Mouse (Mus musculus) megakaryocyte, embryonic 14.5 days (primary cell): ENCODE measurements around the gene Fkbp15. TPM values are rescaled to one million over a fixed set of nuclear protein-coding genes. Genes with fewer than 3 reads are reported as not detected.

ENCODE experiments used
- H3K27me3 ChIP-seq: replicated peaks from 2 replicates; pipeline ENCODE3; 2012; ENCODE audit warnings: inconsistent platforms
- H3K36me3 ChIP-seq: replicated peaks from 2 replicates; pipeline ENCODE3; 2012; ENCODE audit warnings: low read length, inconsistent platforms, mixed read lengths
- H3K4me1 ChIP-seq: 2 replicates; pipeline ENCODE4 v1.6.1; 2012; ENCODE audit warnings: inconsistent platforms
- H3K4me3 ChIP-seq: replicated peaks from 2 replicates; pipeline ENCODE3; 2012; ENCODE audit warnings: moderate library complexity, mild to moderate bottlenecking, inconsistent platforms
- H3K9me3 ChIP-seq: 2 replicates; pipeline ENCODE4 v1.6.1; 2012; ENCODE audit warnings: inconsistent platforms
- FLI1 ChIP-seq: IDR thresholded peaks from 2 replicates; pipeline ENCODE4 v1.6.1; 2012; ENCODE audit warnings: low read length, inconsistent platforms, mixed read lengths
- GATA1 ChIP-seq: IDR thresholded peaks from 3 replicates; pipeline ENCODE4 v1.6.1; 2012; ENCODE audit warnings: mixed read lengths, low read length, inconsistent platforms, borderline replicate concordance
- polyA plus RNA-seq: library from polyadenylated mRNA; stranded (reverse); fragments of >175 nt; gene quantifications from 2 replicates; pipeline ENCODE4 v1.2.3, GENCODE M21; 2012; ENCODE audit warnings: low replicate concordance; ENCODE audit not compliant: insufficient read depth

The Fkbp15 gene
- polyA plus RNA-seq, 1 experiment, result 13.1 TPM

DNA sequence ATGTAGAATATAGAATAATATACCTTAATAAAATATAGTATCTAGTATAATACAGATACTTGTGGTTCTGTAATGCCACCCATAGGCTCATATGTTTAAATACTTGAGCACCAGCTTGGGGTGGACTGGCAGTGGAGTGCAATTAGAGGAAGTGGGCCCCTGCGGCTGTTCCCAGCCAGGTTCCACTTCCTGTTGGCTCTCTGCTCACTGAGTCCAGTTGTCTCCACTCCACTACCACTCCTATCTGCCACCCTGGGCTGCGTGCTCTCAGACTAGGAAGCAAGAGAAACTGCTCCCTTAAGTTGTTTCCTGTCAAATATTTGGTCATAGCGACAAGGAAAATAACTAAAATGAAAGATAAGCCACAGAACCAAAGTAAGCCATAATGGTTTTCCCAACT is 37.7 kb downstream of the Fkbp15 start:
- no peaks in the 10 kb centered on the region for H3K27me3 ChIP-seq
- peaks cover 70% of the 10 kb centered on the region for H3K4me1 ChIP-seq
- TF ChIP-seq FLI1 (no peak), GATA1 (no peak)
- no peak overlapping the region for H3K4me3 ChIP-seq
- H3K36me3 ChIP-seq, result peaks cover 99% of the 10 kb centered on the region
- no peaks in the 10 kb centered on the region for H3K9me3 ChIP-seq

DNA sequence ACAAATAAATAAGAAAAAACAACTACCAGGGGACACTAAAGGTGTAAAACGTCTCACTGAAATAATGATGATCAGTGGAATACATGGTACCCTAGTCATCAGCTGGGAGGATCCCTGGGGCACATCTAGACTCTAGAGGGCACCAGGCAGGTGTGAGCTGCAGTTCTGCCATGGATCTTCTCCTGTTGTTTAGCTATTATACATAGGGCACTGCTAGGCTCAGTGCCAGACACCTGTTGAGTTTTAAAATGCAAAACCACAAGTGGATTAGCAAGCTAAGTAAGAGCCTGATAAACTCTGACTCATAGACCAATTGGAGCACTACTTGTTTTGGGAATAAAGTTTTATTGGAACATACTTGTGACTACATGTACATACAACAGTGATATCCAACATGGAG is 42.1 kb downstream of the Fkbp15 start:
- no peak for TF ChIP-seq GATA1
- Histone ChIP-seq H3K36me3 (peaks cover 96% of the 10 kb centered on the region), H3K4me1 (peaks cover 62% of the 10 kb centered on the region), H3K27me3 (no peaks in the 10 kb centered on the region), H3K9me3 (no peaks in the 10 kb centered on the region), H3K4me3 (no peak overlapping the region)

DNA sequence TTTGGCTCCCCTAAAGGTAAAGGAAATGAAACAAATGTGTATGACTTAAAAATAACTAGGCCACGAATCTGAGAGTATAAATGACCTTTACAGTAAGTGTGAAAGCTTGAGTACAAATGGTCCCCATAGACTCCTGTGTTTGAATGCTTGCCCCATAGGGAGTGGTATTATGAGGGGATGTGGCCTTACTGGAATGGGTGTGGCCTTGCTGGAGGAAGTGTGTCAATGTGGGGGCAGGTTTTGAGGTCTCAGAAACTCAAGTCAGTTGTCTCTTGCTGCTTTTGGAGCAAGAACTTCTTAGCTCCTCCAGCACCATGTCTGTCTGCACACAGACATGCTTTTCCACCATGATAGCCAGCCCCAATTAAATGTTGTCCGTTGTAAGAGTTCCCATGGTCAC is 43.9 kb downstream of the Fkbp15 start:
- Histone ChIP-seq H3K36me3 (peaks cover 96% of the 10 kb centered on the region), H3K27me3 (no peaks in the 10 kb centered on the region), H3K9me3 (no peaks in the 10 kb centered on the region), H3K4me1 (peaks cover 46% of the 10 kb centered on the region), H3K4me3 (no peak overlapping the region)
- TF ChIP-seq FLI1, result no peak

DNA sequence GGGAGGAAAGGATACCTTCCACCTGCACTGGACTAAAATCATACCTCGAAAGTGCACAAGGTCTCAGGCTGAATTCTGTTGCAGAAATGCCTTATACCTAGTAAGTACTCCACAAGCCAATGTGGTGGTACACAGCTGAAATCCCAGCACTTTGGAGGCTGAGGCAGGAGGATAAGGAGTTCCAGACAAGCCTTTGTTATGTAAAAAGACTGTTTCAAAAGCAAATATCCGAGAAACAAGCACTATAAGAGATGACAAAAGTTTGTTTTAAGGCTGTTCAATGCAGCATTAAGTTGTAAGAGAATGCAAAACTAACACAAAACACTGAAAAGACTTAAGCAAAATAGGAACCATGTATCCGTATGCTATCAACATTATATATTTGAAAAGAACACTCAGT is 45.8 kb downstream of the Fkbp15 start:
- Histone ChIP-seq H3K9me3 (no peaks in the 10 kb centered on the region), H3K4me1 (peaks cover 46% of the 10 kb centered on the region), H3K4me3 (no peak overlapping the region), H3K27me3 (no peaks in the 10 kb centered on the region), H3K36me3 (peaks cover 84% of the 10 kb centered on the region)
- TF ChIP-seq FLI1 (no peak), GATA1 (no peak)

DNA sequence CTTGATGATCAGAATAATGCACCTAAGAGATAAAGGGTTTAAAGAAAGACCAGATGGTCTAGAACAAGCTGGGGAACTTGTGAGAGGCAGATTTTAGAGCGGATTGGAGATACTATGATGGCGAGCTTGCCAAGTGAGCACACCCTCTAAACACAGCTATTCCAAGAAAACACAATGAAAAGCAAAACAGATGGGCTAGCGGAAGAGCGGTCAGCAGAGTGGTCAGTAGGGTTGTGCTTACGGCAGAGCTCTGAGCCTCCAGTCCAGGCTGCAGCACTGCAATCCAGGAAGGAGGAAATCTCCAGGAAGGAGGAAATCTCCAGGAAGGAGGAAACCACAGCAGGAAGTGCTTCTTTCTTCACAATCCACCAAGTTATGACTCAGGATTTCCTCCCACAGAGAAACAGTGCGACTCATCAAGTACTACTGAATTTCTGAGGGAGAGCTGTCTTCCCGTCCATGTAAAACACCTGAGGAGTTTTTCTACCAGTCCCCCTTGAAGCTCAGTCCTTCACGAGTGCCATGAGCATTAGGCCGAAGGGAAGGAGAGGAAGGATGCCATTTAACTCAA is 46.6 kb downstream of the Fkbp15 start:
- Histone ChIP-seq H3K36me3 (peaks cover 76% of the 10 kb centered on the region), H3K27me3 (no peaks in the 10 kb centered on the region), H3K4me3 (no peak overlapping the region), H3K4me1 (peaks cover 38% of the 10 kb centered on the region), H3K9me3 (no peaks in the 10 kb centered on the region)
- TF ChIP-seq FLI1, result no peak
- TF ChIP-seq GATA1, result no peak

DNA sequence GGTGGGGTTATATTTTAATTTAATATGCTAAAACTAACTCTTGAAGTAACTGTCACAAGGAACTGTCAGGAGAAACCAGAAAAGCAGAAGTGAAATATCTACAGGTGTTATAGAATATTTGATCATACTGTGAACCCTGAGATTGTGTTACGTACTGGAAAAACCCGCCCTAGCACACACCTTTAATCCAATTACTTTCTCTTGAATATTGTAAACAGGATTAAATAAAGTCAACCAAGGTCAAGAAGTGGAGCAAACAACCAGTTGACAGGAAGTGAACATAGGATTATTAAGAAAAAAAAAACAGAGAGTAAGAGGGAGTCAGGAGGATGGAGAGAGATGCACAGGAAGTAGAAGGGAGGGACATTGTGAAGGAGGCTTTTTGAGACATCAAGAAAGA is 47.5 kb downstream of the Fkbp15 start:
- H3K4me1 ChIP-seq, result peaks cover 33% of the 10 kb centered on the region
- H3K4me3 ChIP-seq, result no peak overlapping the region
- H3K36me3 ChIP-seq, result peaks cover 75% of the 10 kb centered on the region
- no peaks in the 10 kb centered on the region for H3K27me3 ChIP-seq
- no peaks in the 10 kb centered on the region for H3K9me3 ChIP-seq
- TF ChIP-seq GATA1, result no peak
- TF ChIP-seq FLI1, result no peak

DNA sequence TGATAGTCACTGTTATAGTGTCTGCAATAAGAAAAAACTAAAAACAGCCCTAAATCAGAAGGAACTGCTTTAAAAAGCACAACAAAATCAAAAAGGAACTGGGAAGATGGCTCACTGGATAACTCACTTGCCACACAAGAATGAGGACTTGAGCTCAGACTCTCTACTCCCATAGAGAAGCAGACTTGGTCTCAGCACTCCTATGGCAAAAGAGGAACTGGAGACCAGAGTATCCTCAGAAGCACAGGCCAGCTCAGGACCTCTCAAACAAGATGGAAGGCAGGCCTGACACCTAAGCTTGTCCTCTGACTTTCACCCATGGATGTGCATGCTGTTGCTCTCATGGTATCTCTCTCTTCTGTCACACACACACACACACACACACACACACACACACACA is 51.9 kb downstream of the Fkbp15 start:
- Histone ChIP-seq H3K4me3 (no peak overlapping the region), H3K9me3 (no peaks in the 10 kb centered on the region), H3K27me3 (no peaks in the 10 kb centered on the region), H3K36me3 (peaks cover 79% of the 10 kb centered on the region), H3K4me1 (no peaks in the 10 kb centered on the region; the same call in none of the 2 replicates)
- TF ChIP-seq FLI1 (no peak), GATA1 (no peak)

DNA sequence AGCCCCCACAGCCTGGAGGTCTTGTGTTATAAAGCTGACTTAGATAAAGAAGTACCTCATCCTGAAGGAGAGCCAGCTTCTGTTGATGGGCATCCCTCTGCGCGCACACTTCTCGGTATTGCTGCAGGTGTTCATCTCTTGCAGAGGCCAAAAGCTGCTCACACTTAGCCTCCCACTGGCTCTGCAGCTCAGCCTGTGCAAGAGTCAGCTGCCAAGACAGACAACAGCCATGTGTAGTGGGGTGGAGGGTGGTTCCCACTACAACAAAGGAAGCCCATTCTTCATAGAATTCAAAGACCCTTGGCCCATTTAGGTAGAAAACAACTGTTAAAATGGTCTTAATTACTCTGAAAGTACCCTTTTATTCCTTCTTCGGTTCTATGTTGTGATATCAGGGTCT is 53.5 kb downstream of the Fkbp15 start:
- no peak overlapping the region for H3K4me3 ChIP-seq

DNA sequence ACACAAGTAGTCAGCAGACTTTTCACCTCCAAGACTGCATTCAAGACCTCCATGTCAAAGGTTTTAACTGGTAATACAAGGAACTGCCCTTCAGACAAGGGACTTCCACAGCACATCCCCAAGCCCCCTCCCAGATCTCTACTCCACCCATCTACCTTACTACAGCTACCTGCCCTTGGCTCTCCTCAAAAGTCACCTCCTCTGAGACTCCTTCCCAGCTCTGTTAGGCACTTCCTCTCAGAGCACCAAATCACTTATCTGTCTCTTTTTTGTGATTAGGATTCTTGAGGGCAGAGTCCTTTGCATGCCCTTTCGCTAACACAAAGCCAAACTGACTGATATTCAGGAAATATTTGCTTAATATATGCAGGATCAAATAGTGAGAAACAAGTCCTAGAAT is 54.0 kb downstream of the Fkbp15 start:
- H3K4me3 ChIP-seq, result no peak overlapping the region
- TF ChIP-seq GATA1 (no peak), FLI1 (no peak)
- H3K9me3 ChIP-seq, result no peaks in the 10 kb centered on the region
- peaks cover 7% of the 10 kb centered on the region for H3K4me1 ChIP-seq
- H3K27me3 ChIP-seq, result no peaks in the 10 kb centered on the region
- peaks cover 79% of the 10 kb centered on the region for H3K36me3 ChIP-seq

More for the DNA sequence above, 53.5 kb downstream of the Fkbp15 start:
- Histone ChIP-seq H3K9me3 (no peaks in the 10 kb centered on the region), H3K4me1 (peaks cover 7% of the 10 kb centered on the region), H3K36me3 (peaks cover 79% of the 10 kb centered on the region), H3K27me3 (no peaks in the 10 kb centered on the region)
- no peak for TF ChIP-seq GATA1

DNA sequence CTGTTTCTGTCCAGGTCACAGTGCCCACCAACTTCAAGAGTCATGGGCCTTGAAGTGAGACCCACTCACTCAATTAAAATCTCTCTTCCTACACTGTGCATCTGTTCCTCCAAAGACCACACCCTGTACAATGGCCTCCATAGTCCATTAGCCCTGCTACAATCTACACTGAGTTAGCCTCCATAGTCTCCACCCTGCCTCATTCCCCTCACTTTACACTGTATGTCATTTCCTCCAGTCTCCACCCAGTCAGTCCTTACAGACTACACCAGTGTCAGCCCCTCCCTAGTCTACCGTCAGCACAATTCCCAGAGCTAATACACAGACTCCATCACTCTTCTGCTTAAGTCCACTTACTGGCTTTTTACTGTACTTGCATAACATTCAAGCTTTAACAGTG is 57.1 kb downstream of the Fkbp15 start:
- no peaks in the 10 kb centered on the region for H3K9me3 ChIP-seq
- H3K4me1 ChIP-seq, result peaks cover 15% of the 10 kb centered on the region
- TF ChIP-seq FLI1 (no peak), GATA1 (no peak)
- no peak overlapping the region for H3K4me3 ChIP-seq
- peaks cover 100% of the 10 kb centered on the region for H3K36me3 ChIP-seq
- no peaks in the 10 kb centered on the region for H3K27me3 ChIP-seq

DNA sequence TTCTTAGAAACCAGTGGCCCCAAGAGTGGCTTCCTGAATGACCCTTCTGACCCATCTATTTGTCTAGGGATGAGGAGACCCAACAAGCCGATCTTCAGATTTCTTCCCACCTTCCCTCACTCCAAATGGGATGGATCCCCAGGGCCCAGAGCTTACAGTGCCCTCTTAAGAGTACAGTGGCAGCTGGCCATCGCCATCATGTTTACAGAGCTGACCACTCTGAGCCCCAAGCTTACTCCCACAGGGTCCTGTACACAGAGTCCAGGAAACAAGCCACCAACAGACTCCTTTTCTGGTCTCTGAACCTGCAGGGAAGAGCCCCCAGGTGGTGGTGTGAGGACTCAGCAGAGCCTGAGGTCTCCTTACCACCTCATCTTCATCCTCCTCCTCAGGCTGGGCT is 57.6 kb downstream of the Fkbp15 start:
- no peaks in the 10 kb centered on the region for H3K27me3 ChIP-seq
- H3K4me3 ChIP-seq, result no peak overlapping the region
- TF ChIP-seq GATA1 (no peak), FLI1 (no peak)
- peaks cover 20% of the 10 kb centered on the region for H3K4me1 ChIP-seq
- H3K36me3 ChIP-seq, result peaks cover 99% of the 10 kb centered on the region
- H3K9me3 ChIP-seq, result no peaks in the 10 kb centered on the region
